Mouse (Mus musculus) layer of hippocampus, postnatal 25 days (tissue): ENCODE measurements around the gene Neurl4. TPM values are rescaled to one million over a fixed set of nuclear protein-coding genes. Genes with fewer than 3 reads are reported as not detected.
A peak's percentile ranks its signal among the peaks of the same experiment; 100 is the strongest.
"Not testable (repeated sequence)": the region's sequence is repeated elsewhere in the genome, so short reads cannot be mapped to it uniquely, and the experiment has no call there.

Source experiments
- DNase-seq, 2 experiments: peaks; one replicate each; pipeline ENCODE4 v3.0.0; 2022; ENCODE audit warnings: mixed read lengths in 2 of 2, low spot score in 1 of 2; ENCODE audit errors: extremely low spot score in 1 of 2
- total RNA-seq, 2 experiments: library from RNA; stranded (reverse); gene quantifications; 2 replicates each; pipeline ENCODE4 v1.2.3; 2021

The Neurl4 gene
- total RNA-seq, 2 experiments from 2014 or later: 108 to 109 TPM

DNA sequence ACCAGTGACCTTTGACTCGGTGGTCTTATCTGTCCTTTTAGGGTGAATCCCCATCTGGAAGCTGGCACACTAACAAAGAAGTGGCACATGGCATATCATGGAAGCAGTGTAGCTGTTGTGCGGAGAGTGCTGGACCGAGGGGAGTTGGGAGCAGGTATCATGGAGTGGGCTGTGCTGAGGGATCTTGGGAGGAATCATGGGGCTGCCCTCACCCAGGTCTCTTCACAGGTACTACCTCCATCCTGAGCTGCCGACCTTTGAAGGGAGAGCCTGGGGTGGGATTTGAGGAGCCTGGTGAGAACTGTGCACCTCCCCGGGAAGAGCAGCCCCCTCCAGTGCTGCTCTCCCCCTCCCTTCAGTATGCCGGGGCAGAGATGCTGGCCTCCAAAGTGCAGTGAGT lies 10.8 kb downstream of the Neurl4 start:
- DNase-seq: no peak

DNA sequence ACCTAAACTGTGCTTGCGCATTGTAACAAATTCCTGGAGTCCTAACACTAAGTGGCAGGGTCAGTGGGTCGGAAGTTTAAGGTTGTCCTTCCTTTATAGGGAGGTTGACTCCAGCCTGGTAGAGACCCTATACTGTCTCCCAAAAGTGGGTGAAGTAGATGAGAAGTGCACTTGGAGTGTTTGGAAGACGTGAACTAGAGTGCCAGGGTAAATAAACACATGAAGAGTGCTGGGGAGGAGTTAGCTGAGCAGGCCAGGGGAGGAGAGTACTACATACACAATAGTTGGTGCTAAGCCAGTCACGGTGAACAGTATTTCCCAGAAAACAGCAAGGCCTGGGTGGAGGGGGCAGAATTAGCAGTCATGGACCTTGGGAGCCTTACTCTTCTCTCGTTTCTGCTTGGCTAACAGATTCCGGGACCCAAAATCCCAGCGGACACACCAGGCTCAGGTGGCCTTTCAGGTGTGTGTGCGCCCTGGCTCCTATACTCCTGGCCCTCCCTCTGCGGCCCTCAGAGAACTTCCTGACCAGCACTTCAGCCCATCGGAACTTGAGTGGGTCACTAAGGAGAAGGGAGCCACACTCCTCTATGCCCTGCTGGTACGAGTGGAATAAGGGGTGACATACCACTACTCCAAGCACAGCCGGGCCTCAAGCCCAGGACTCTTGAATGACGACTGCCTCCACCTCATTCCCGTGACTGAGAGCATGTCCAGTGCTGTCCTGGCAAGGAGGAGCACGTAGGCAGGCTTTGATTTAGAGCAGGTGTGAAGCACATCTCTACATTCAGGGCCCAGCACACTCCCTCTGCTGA lies 12.1 kb downstream of the Neurl4 start:
- DNase-seq: no peak

DNA sequence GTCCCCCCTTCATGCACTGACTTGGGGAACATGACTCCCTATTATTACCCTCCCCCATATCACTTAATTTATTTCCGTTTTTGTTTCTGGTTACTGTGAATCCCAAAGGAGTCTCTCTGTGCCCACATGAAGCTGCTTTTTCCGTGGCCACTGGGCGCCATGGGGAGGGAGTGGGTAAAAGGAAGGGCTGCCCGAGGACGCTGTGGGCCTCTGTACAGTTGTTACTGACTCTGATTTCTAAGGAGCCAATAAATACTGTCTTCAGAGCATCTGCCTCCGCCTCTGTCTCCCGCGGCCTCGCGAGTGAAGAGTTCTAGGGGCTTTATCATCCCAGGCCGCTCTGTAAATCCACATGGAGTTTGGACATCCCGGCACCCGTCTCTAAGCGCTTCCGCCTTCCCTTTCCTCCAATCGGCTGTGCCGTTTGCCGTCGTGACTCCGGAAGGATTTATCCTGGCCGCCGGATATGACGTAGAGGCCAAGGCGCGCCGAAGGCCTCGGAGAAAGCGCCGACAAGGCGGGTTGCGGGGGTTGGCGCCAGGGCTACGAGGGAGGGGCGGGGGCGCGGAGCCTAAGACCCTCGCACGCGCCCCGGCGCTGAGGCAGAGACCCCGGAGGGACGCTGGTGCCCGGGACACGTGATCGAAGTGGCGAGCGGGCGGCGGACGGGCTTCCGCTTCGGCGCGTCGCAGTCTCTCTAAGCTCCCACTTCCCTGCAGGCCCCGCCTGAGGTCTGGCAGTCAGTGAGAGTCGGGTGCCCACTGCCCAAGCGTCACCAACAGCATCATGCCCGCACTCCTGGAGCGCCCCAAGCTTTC lies 12.9 kb downstream of the Neurl4 start, which contains the start of gene Gps2:
Gene Gps2 (plus strand): TSS at position 335 of the 818 bp plus-strand sequence.
- peak; percentile 87 to 93 for DNase-seq

DNA sequence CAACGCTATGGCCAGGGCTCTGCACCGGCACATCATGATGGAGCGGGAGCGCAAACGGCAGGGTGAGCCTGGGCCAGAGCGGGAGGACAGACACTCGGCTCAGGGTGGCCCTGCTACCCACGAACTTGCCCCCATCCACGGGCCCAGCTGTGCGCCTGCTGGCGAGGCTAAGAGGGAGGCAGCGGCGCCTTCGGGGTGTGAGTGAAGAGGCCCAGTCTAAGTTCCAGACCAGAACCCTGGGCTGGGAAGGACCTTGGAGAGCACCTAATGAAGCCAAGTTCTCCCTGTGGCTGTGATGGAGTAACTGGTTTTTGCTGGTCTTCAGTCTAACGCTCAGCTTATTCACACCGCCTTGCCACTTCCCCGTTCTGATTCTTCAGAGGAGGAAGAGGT lies 13.5 kb downstream of the Neurl4 start:
- no peak for DNase-seq

DNA sequence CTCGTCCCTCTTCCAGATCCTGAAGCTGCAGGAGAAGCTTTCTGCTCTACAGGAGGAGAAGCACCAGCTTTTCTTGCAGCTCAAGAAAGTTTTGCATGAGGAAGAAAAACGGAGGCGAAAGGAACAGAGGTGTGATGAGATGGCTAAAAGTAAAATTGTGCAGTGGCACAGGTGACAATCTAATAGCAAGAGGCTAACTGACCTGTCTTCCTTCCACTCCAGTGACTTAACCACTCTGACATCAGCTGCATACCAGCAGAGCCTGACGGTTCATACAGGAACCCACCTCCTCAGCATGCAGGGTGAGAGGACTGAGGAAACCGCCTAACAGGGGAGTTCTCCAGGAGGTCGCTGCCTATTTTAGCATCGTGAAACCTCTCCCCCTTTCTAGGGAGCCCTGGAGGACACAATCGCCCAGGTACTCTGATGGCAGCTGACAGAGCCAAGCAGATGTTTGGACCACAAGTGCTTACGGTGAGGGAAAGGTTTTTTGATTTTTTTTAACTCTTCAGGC lies 14.1 kb downstream of the Neurl4 start:
- no peak for DNase-seq

DNA sequence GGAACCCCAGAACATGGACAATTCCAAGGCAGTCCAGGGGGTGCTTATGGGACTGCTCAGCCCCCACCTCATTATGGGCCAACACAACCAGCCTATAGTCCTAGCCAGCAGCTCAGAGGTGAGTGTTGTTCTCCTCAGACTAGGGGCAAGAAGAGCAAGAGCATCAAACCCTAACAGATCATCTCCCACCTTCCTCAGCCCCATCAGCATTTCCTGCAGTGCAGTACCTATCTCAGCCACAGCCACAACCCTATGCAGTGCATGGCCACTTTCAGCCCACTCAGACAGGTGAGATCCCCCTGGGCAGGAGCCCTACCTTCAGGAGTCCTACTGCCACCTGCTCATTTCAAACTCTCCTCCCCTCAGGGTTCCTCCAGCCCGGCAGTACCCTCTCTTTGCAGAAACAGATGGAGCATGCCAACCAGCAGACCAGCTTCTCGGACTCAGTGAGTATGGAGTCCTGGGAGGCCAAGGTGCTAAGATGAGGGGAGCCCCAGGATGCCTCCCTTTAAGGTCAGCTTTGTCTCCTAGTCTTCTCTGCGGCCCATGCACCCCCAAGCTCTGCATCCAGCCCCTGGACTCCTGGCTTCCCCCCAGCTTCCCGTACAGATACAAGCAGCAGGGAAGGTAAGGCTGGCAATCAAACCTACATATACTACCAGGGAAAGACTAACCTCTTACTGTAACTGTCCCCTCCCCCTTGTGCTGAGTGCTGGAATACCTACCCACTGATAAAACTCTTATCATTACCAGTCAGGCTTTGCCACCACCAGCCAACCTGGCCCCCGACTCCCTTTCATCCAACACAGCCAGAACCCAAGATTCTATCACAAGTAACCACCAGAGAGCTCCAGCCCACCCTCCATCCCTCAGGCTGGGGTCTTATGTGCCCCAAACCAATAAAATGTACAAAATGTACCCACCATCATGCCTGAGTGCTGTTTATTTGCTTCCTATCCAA lies 15.1 kb downstream of the Neurl4 start:
- no peak for DNase-seq

DNA sequence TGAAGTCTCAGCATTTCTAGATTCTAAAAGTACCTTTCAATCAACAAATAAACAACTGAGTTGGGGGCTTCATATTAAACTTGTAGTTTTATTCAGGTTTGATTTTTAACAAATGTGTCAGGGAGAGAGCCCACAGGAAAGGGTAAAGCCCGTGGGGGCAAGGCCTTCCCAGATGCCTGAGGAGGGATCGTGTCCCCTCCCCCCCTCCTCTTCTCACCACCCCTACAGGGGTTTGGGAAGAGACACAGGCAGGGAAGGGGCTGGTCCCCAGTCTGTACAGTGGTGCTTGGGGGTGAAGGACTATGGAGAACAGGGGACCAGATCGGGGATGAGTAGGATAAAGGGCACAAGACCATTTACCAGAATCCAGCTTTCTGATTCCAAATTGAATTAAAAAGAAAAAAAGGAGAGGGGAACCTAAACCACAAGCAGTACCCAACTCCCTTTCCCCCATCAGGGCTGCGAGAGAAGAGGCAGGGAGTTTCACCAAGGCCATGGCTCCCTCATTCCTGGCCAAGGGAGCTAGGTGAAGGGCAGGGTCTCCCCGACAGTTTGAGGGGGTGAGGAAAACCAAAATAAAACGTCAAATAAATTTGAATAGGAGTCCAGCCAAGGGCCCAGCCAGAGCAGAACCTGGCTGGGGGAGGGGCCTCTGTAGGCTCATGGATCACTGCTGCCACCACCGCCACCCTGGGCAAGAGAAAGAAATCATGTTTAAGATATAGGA lies 15.9 kb downstream of the Neurl4 start:
- not testable (repeated sequence) for DNase-seq

DNA sequence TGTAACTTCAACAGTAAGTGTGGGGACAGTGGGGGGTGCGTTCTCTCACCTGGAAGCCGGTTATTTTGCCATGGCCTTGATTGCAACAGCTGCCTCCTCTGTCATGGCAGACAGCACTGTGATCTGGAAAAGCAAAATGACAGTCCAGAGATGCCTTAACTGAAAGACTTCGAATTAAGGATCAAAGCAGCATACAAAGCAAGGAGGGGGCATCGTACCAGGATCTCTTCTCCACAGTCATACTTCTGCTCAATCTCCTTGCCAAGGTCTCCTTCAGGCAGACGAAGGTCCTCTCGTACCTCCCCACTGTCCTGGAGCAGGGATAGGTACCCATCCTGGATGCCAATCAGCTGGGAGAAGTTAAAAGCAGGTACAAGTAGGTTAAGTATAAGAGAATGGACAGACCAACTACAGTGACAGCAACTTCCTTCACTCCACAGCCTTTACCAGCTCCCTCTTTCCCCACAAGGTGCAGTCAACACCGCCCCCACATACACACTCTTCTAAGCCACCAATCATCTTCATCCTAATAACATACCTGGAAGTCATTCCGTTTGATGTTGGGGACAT lies 16.6 kb downstream of the Neurl4 start:
- no peak for DNase-seq

DNA sequence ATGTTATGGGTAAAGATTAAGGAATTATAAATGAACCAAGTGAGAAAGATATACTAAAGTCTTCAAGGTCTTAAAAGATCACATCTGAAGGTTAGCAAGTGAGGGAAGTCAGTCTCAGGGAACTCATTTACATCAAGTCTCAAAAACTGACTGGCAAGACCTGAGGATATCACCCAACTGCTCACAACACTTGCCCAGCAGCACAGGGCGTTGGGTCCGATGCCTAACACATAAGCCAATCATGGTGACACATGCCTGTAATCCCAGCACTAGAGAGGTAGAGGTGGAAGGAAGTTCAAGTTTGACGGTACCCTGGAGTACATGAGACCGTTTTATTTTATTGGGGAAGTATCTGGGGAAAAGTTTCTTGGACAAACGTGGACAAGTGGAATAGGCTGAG lies 17.2 kb downstream of the Neurl4 start:
- no peak for DNase-seq

DNA sequence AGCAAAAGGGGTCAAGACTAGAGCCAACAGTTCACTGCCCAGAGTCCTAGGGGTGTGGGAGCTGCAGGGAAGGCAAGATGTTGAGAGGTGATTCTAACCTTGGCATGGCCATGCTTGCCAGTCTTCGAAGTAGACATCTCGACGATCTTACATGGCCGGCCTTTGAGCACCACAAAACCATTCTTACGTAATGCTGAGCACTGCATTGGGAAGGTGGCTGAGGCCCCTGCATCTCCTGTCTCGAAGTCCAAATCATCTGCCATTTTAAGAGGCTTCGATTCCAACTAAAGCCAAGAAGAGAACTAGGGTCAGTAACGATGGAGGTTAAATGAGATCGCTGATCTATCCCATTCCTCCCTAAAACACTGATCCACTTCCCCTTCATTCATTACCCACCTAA lies 18.2 kb downstream of the Neurl4 start:
- no peak for DNase-seq

DNA sequence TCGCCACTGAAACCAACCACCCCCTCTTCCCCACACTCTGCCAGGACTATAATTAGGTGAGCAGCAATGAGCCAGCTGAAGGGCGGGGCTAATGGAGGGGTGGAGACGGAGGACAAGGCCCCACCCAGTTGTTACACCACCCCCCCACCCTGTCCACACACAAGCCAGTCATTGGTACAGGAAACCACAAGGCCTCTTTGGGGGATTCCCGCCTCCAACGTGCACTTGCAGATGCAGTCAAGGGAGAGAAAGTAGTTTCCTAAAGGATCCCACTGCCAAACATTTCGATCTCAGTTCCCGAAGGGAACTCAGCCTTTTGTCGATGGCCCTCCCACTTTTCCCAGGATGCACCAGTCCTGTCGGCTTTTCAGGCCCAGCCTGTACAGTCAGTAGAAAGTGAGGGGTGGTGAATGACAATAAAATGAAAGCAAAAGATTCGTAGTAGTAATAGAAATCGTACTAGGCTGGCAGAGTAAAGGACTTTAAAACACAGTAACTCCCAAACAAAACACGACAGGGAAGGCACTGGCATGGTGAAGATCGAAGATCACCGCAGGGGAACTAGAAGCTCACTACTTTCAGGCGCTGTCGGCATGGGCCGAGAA lies 18.9 kb downstream of the Neurl4 start:
- peak in 1 of 2 experiments; percentile 22 for DNase-seq

DNA sequence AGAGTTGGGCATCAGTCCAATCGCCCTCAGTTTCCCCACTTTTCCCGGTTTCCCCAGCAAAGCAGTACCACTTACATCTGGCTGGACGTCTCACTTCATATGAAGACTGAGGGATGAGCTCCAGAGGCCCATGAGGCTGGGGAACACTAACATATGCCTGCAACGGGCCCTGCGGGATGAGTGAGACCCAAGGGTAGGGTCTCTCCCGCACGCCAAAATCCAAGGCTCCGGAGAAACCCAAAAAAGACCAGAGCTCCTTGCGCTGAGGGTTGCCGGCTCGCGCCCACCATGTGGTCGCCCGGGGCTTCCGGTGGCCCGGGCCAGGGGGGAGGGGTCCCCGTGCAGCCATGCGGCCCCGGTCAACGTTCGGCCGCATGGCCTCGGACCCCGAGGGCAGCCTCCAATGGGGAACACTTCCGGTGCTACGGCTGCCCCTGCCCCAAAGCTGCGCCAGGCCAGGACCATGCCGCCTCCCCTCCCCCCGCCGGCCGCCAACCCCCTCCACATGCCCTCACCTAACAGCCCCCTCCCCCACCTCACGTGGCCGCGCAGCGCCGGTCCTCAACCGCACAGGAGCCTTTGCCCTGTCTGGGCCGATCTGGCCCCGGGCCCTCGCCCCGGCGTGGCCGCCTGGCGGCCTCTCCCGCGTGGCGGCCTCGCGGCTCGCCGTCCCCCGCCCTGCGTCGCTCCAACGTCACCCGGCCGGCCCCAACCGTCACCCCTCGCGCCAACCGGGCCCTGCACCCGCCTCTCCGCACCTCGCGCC lies 19.6 kb downstream of the Neurl4 start:
- DNase-seq: peak in 1 of 2 experiments; percentile 29

DNA sequence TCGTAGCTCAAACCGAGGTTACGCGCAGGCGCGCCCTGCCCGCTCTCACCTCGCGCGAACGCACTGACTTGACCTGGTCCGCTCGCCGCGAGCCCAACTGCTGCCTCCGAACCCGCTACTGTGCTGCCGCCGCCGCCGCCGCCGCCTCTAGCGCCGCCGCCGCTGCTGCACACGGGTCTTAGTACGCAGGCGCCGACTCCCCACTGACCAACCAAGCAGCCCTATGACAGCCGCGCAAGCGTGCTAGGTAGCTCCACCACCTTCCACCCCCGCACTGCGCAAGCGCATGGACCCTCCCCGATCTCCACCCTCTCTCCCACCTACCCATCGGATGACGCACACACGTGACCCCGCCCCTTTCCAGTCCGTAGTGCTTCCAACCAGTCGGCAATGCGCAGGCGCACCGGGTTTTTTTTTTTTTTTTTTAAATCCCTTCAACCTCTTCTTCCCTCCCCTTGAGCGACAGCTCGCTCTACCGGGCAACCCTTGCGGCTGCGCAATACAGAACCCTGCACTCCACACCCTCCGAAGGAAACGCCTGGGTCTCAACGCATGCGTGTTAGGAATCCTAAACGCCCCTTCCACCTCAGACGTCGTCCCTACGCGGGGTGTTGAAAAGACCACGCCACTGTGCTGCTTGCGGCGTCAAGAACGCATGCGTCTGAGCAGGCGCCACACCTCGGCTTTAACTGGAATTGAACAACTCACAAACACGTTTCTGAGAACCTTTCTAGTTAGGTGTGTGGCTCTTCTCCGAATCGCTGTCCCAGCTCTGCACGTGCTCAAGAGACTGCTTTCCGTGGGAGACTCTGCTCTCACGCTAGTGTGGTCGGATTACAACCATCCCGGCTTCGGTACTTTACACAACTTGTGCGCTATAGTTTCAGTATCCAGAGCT lies 20.5 kb downstream of the Neurl4 start, which contains the start of gene Eif5a:
Gene Eif5a (minus strand): TSS at position 845 of the 898 bp plus-strand sequence.
- DNase-seq: peak; percentile 99 to 100

DNA sequence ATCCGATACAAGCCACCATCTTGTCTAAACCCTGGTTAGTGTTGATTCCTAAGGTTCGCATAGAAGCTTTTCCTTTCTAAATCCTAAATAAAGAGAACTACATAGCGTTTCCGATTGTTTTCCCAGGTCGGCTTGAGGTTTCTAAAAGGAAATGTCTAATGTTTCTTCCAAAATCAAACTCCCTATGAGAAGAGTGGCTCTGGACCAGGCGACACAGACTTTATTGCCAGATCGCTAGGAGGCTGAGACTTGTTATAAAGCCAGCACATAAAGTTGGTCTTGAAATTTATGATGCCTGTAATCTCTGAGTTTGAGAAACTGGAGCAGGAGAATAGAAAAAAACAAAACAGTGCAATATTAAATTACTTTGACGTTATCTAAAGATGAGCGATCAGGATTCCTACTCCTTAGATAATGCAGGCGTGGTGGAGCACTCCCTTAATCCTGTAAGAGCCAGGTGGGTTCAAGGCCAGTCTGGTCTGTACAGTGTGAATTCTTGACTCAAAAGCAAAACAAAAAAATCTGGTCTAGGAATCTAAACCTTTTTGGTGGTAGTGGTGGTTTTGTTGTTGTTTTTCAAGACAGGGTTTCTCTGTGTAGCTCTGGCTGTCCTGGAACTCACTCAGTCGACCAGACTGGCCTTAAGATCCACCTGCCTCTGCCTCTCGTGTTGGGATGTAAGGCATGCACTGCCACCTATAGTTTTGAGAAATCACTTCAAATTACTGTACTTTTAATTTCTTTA lies 21.3 kb downstream of the Neurl4 start:
- no peak for DNase-seq

DNA sequence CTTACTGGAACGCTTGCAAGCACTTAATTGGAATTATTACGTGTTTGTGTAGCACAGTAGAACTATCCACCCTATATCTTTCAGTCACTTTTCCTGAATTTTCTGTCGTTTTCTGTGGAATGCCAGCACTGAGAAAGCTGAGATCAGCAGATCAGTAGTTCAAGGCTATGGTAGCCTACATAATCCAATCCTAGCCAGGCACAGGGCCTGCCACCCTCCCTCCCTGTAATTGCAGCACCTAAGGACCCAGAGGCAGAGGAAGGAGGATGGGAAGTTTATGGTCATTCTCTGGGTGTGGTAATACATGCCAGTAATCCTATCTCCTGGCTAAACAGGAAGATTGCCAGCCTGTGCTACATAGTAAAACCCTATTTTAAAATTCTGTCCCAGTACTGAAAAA lies 21.9 kb downstream of the Neurl4 start:
- no peak for DNase-seq

DNA sequence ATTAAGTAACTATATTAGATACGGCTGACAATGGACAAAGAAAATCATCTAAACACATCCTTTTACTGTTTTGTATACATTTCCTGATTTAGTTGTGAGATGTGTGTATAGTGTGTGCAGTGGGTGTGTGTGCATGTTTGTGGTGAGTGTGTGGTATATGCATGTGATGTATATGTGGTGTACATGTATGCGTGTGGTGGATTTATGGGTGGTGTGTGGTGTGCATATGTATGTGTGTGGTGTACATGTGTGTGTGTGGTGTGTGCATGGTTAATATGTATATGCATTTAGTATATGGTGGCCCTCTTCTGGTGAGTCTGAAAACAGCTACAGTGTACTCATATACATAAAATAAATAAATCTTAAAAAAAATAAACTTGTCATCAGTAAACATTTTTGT lies 26.6 kb downstream of the Neurl4 start:
- no peak for DNase-seq
